Mouse (Mus musculus): ENCODE measurements around the gene Utf1.

DNA sequence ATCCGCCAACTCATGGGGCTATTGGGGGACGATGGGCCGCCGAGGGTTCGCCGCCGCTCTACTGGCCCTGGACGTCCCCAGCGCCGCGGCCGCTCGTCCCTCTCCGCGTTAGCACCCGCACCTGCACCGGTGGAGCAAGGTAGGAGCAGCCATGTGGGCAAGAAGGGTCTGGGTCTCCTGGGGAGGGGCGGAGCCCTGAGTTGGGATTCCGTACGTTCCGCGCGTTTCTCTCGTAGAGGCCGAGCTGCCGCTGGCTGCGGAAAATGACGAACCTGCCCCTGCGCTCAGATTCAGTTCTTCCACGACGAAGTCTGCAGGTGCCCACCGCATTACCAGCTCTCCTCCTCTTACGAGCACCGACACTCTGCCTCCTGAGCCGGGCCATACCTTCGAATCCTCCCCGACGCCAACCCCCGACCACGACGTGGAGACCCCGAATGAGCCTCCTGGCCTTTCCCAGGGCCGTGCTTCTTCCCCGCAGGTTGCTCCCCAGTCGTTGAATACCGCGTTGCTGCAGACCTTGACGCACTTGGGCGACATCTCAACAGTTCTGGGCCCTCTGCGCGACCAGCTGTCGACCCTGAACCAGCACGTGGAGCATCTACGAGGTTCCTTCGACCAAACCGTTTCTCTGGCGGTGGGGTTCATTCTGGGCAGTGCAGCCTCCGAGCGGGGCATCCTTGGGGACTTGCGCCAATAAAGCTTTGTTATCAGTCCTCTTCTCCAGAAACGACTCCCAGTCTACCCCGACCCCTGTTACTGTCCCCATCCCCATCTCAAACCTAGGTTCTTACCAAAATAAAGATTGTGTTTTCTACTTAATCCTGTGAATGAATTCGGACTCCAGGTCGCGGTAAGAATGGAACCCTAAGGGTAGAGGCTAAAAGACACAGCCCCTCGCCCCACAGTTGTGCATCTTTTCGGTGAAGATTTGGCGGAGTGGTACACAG lies 977 bp downstream of the Utf1 start:
- TF ChIP-seq CTCF (IDR thresholded peaks at IDR 0.05; ENCODE audit: borderline replicate concordance, extremely low read depth, insufficient read depth, insufficient read length) (no peak), POLR2A (IDR thresholded peaks at IDR 0.05; ENCODE audit: borderline replicate concordance, extremely low read depth, insufficient read depth, insufficient read length, poor library complexity, severe bottlenecking) (no peak)
